Mouse (Mus musculus): Measurements from ENCODE around the gene Ubqln4. TPM values are rescaled to one million over a fixed set of nuclear protein-coding genes. Genes with fewer than 3 reads are reported as not detected.

The Ubqln4 gene
- total RNA-seq (2021): 100 to 1,000 TPM; 113 to 114 TPM

- DNase-seq (ENCODE audit: extremely low spot score in 1 of 2, low spot score in 1 of 2): peak; percentile 87 to 95
These were observed at the start of gene Ubqln4 for GRCm38 (mm10) chr3:88553525-88553879. TSS of gene Ubqln4 (plus strand) at chr3:88553758.

- DNase-seq (ENCODE audit: extremely low spot score in 1 of 2, low spot score in 1 of 2): no peak
These were observed 49.4 kb upstream of the Ubqln4 start for GRCm38 (mm10) chr3:88503881-88504746.

GRCm38 (mm10) chr3:88505081-88505480 is 48.5 kb upstream of the Ubqln4 start:
- no peak for DNase-seq (ENCODE audit: extremely low spot score in 1 of 2, low spot score in 1 of 2)

- no peak for DNase-seq (ENCODE audit: extremely low spot score in 1 of 2, low spot score in 1 of 2)
These were observed 47.8 kb upstream of the Ubqln4 start for GRCm38 (mm10) chr3:88505765-88506164.

- DNase-seq (ENCODE audit: extremely low spot score in 1 of 2, low spot score in 1 of 2): no peak
These were observed 44.3 kb upstream of the Ubqln4 start for GRCm38 (mm10) chr3:88509250-88509649.

- peak; percentile 70 to 76 for DNase-seq (ENCODE audit: extremely low spot score in 1 of 2, low spot score in 1 of 2)
These were observed 43.7 kb upstream of the Ubqln4 start, which contains the start of gene Lmna for GRCm38 (mm10) chr3:88509692-88510420. TSS of gene Lmna (minus strand) at chr3:88509956.

GRCm38 (mm10) chr3:88510421-88511289 is 42.9 kb upstream of the Ubqln4 start:
- DNase-seq (ENCODE audit: extremely low spot score in 1 of 2, low spot score in 1 of 2): no peak

- DNase-seq (ENCODE audit: extremely low spot score in 1 of 2, low spot score in 1 of 2): no peak
These were observed 42.0 kb upstream of the Ubqln4 start for GRCm38 (mm10) chr3:88511559-88511958.

GRCm38 (mm10) chr3:88512141-88512895 is 41.2 kb upstream of the Ubqln4 start:
- DNase-seq (ENCODE audit: extremely low spot score in 1 of 2, low spot score in 1 of 2): no peak

GRCm38 (mm10) chr3:88512896-88513545 is 40.5 kb upstream of the Ubqln4 start:
- DNase-seq (ENCODE audit: extremely low spot score in 1 of 2, low spot score in 1 of 2): no peak

- no peak for DNase-seq (ENCODE audit: extremely low spot score in 1 of 2, low spot score in 1 of 2)
These were observed 39.9 kb upstream of the Ubqln4 start for GRCm38 (mm10) chr3:88513546-88514115.

GRCm38 (mm10) chr3:88514231-88515094 is 39.1 kb upstream of the Ubqln4 start:
- DNase-seq (ENCODE audit: extremely low spot score in 1 of 2, low spot score in 1 of 2): no peak

GRCm38 (mm10) chr3:88515095-88515386 is 38.5 kb upstream of the Ubqln4 start:
- DNase-seq (ENCODE audit: extremely low spot score in 1 of 2, low spot score in 1 of 2): no peak

- DNase-seq (ENCODE audit: extremely low spot score in 1 of 2, low spot score in 1 of 2): no peak
These were observed 37.2 kb upstream of the Ubqln4 start for GRCm38 (mm10) chr3:88516407-88516806.

- no peak for DNase-seq (ENCODE audit: extremely low spot score in 1 of 2, low spot score in 1 of 2)
These were observed 35.1 kb upstream of the Ubqln4 start for GRCm38 (mm10) chr3:88518411-88518810.

- no peak for DNase-seq (ENCODE audit: extremely low spot score in 1 of 2, low spot score in 1 of 2)
These were observed 33.5 kb upstream of the Ubqln4 start for GRCm38 (mm10) chr3:88520078-88520477.

- DNase-seq (ENCODE audit: extremely low spot score in 1 of 2, low spot score in 1 of 2): no peak
These were observed 32.4 kb upstream of the Ubqln4 start for GRCm38 (mm10) chr3:88521156-88521555.

- DNase-seq (ENCODE audit: extremely low spot score in 1 of 2, low spot score in 1 of 2): peak in 1 of 2 experiments; percentile 60
These were observed 31.7 kb upstream of the Ubqln4 start for GRCm38 (mm10) chr3:88521803-88522331.

Data from layer of hippocampus, postnatal 25 days (tissue).